Mouse (Mus musculus) hindbrain, embryonic 11.5 days (tissue): ENCODE data around the gene Nrxn3. TPM values are rescaled to one million over a fixed set of nuclear protein-coding genes. Genes with fewer than 3 reads are reported as not detected.
A peak's percentile ranks its signal among the peaks of the same experiment; 100 is the strongest.

Experiments
- ATAC-seq: fragments of 200-750 bp; cut with Nextera tagmentation; 2 replicates; pipeline ENCODE4 v1.8.0; 2017; ENCODE audit warnings: mild to moderate bottlenecking, moderate TSS enrichment, moderate library complexity; ENCODE audit not compliant: low FRiP score
- DNase-seq: peaks from one replicate; pipeline ENCODE4 v3.0.0-alpha.2; 2015; ENCODE audit warnings: low spot score
- H3K27ac ChIP-seq: fragments of 300-500 bp; sonication (generic); 2 replicates; pipeline ENCODE4 v1.5.1; 2014; ENCODE audit warnings: mild to moderate bottlenecking, low read depth, low read length
- H3K27me3 ChIP-seq: fragments of 300-500 bp; sonication (generic); 2 replicates; pipeline ENCODE4 v1.6.1; 2014; ENCODE audit warnings: mild to moderate bottlenecking, low read length, moderate library complexity, mixed read lengths; ENCODE audit not compliant: control insufficient read depth, insufficient read depth
- H3K36me3 ChIP-seq: fragments of 300-500 bp; sonication (generic); 2 replicates; pipeline ENCODE4 v1.6.1; 2014; ENCODE audit warnings: mild to moderate bottlenecking, low read length, moderate library complexity, mixed read lengths; ENCODE audit not compliant: control insufficient read depth, insufficient read depth
- H3K4me1 ChIP-seq: fragments of 300-500 bp; sonication (generic); replicated peaks from 2 replicates; pipeline ENCODE4 v1.6.1; 2014; ENCODE audit warnings: low read length, mixed read lengths; ENCODE audit not compliant: control insufficient read depth, insufficient read depth
- H3K4me2 ChIP-seq: fragments of 300-500 bp; sonication (generic); replicated peaks from 2 replicates; pipeline ENCODE4 v1.6.1; 2014; ENCODE audit warnings: mild to moderate bottlenecking, low read depth, low read length
- H3K4me3 ChIP-seq: fragments of 300-500 bp; sonication (generic); 2 replicates; pipeline ENCODE4 v1.5.1; 2014; ENCODE audit warnings: low read depth, low read length
- H3K9ac ChIP-seq: fragments of 300-500 bp; sonication (generic); 2 replicates; pipeline ENCODE4 v1.6.1; 2014; ENCODE audit warnings: low read depth, low read length
- H3K9me3 ChIP-seq: fragments of 300-500 bp; sonication (generic); 2 replicates; pipeline ENCODE4 v1.6.1; 2016; ENCODE audit warnings: low read length; ENCODE audit not compliant: control insufficient read depth
- WGBS: fragments of 180-500 bp; shearing (Covaris S2); extraction: QIAGEN DNeasy Blood & Tissue Kit; methylation state at CpG from one replicate; pipeline ENCODE4 v1.1.7; 2014; 5-methylcytosine and 5-hydroxymethylcytosine counted together
- polyA plus RNA-seq: library from polyadenylated mRNA; unstranded; fragments of >200 nt; fragmentation: Nextera tagmentation; extraction: Ambion mirVana; gene quantifications from 2 replicates; pipeline ENCODE4 v1.2.1, GENCODE M21; 2014

The Nrxn3 gene
- polyA plus RNA-seq, 1 experiment from 2014 or later: 52.4 TPM

DNA sequence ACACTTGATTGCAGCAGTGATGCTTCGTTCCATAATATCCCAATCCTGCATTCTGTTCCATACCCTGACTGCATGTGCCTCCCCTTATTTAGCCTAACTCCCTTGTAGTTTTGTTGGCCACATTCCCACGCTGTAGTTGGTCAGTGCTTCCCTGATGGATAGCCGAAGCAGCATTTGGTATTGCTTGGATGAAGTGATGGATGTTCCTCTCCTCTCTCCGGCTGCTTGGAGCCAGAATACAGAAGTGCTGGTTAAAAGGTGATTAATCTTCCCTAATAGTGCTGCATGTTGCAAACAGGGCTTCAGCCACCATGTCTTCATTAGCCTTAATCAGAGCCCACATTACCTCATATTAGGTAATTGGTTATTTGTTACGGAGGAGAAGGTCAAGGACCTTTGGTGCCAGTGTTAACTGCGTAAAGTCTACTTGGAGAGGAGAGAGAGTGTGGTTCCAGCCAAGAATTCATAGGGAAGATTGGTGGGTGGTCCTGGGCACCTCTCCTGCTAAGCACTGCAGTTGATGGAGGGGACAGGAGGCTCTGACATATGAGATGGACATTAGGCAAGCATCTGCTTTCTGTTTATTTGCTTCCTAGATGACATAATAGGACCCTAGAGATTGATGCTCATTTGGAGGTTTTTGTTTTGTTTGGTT is 846.2 kb downstream of the Nrxn3 start:
- DNase-seq (peak; percentile 14), ATAC-seq (peak; percentile 57)
- H3K4me1 ChIP-seq: no peaks in the 10 kb centered on the region
- H3K27ac ChIP-seq: no peak overlapping the region
- H3K4me2 ChIP-seq: no peak overlapping the region
- H3K9ac ChIP-seq: no peak overlapping the region
- no peak overlapping the region for H3K4me3 ChIP-seq
- no peaks in the 10 kb centered on the region for H3K27me3 ChIP-seq
- H3K9me3 ChIP-seq: no peaks in the 10 kb centered on the region
- H3K36me3 ChIP-seq: no peaks in the 10 kb centered on the region
- WGBS: 63% methylated on average over 6 of the region's 6 CpGs

DNA sequence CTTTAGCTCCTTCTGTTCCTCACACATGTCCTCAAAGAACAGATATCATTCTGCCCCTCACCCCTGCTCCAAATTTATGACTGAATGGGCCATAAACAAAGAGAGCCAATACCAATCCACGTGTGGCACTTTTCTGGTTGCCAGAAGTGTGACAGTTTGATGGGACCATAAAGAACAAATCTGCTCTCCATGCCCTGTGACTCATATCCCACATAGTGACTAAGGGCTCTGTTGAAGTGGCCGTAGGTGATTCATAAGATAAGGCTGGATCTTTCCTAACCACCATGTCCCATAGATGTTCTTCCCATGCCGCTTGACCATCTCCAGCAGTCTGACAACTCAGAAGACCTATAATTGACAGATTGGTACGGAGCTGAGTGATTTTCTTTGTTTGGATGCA is 869.8 kb downstream of the Nrxn3 start:
- DNase-seq (no peak), ATAC-seq (no peak)
- Histone ChIP-seq H3K9me3 (no peaks in the 10 kb centered on the region), H3K9ac (no peak overlapping the region), H3K4me2 (no peak overlapping the region), H3K4me3 (no peak overlapping the region), H3K4me1 (no peaks in the 10 kb centered on the region), H3K36me3 (no peaks in the 10 kb centered on the region), H3K27ac (no peak overlapping the region), H3K27me3 (no peaks in the 10 kb centered on the region)
- WGBS: 82% methylated on average over 4 of the region's 4 CpGs

DNA sequence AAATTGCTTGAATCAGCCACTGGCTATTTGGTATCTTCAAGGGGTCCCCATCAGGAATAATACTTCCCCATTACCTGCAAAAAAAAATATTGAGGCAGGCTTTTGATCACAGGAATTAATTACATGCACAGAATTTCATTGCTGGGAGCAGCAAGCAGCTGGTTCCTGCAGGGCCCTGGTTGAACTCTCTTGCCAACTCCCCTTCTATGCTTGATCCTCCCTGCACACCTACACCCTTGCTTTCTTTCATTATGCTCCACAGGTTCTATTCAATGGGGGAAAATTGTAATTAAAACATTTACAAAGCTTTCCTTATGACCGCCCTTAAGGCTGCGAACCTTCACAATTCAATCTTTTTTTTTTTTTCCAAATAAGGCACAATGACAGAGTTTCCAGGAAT is 891.0 kb downstream of the Nrxn3 start:
- Histone ChIP-seq H3K27me3 (no peaks in the 10 kb centered on the region), H3K4me2 (no peak overlapping the region), H3K9ac (no peak overlapping the region), H3K9me3 (no peaks in the 10 kb centered on the region), H3K27ac (no peak overlapping the region), H3K4me1 (no peaks in the 10 kb centered on the region), H3K36me3 (no peaks in the 10 kb centered on the region), H3K4me3 (no peak overlapping the region)
- DNase-seq (no peak), ATAC-seq (no peak)
- WGBS: 54% methylated on average over 2 of the region's 2 CpGs

DNA sequence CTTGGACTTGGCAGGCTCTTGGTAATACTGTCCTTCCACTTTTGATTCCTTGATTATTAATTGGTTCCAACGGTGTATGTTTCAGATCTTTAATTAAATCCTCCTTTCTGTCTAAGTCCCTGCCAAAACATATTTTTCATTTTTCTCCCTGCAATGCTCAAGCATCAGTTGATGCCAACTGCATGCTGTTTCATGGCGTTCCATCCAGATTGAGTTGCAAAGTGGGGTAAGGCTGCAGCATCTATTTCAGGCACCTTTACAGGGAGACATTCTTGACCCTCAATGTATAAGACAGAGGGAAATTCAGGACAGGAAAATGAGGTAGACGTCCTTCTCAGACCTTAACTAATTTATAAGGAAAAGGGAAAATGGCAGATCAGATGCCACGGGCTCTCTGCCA is 903.1 kb downstream of the Nrxn3 start:
- no peak overlapping the region for H3K4me3 ChIP-seq
- ATAC-seq: no peak
- 86% methylated on average over 4 of the region's 4 CpGs for WGBS

DNA sequence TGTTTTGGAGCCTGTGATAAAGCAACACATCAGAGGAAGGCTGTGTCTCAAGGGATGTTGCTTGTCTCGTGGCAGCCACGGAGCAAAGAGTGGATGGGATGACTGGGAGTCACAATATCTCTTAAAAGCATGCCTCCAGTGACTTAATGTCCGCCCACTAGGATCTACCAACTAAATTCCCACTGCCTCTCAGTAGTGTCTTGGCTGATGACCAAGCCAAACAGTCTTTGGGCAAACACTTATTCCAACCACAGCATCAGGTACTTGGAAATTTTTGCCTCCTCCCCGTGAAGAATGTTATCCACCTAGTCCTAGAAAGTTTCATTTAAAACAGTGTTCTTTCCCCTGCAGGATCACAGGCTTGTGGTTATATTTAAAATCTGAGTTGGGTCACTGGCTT is 917.4 kb downstream of the Nrxn3 start:
- H3K27me3 ChIP-seq: no peaks in the 10 kb centered on the region
- no peaks in the 10 kb centered on the region for H3K4me1 ChIP-seq
- H3K9me3 ChIP-seq: no peaks in the 10 kb centered on the region
- 71% methylated on average over 4 of the region's 4 CpGs for WGBS
- no peak overlapping the region for H3K4me2 ChIP-seq
- H3K27ac ChIP-seq: no peak overlapping the region
- no peak overlapping the region for H3K4me3 ChIP-seq
- DNase-seq: no peak
- no peaks in the 10 kb centered on the region for H3K36me3 ChIP-seq
- no peak overlapping the region for H3K9ac ChIP-seq
- ATAC-seq: no peak

More for the DNA sequence above, 903.1 kb downstream of the Nrxn3 start:
- no peaks in the 10 kb centered on the region for H3K9me3 ChIP-seq
- no peaks in the 10 kb centered on the region for H3K4me1 ChIP-seq
- no peak overlapping the region for H3K9ac ChIP-seq
- H3K27me3 ChIP-seq: no peaks in the 10 kb centered on the region
- H3K27ac ChIP-seq: no peak overlapping the region
- no peak for DNase-seq
- no peaks in the 10 kb centered on the region for H3K36me3 ChIP-seq
- H3K4me2 ChIP-seq: no peak overlapping the region

DNA sequence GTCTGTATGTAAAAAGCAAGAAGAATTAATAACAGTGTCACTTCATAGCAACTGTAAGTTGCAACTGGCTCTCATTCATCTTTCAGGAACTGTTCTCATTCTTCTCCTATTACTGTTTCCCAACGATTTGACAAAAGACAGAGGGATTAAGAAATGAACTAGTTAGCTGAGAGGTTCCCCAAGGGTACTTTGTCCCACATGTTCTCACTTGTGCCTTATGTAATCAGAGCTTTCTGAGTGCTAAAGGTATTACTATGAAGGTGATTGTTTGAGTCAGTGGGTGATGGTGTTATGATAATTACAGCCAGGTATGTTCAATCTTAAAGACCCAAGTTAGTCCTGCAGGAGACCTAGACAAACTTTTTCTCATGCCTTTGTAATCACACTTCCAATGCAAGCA is 918.8 kb downstream of the Nrxn3 start:
- WGBS: 36% methylated on average over 1 of the region's 1 CpGs
- Histone ChIP-seq H3K4me2 (no peak overlapping the region), H3K27ac (no peak overlapping the region), H3K9ac (no peak overlapping the region), H3K4me3 (no peak overlapping the region), H3K36me3 (no peaks in the 10 kb centered on the region), H3K4me1 (no peaks in the 10 kb centered on the region), H3K27me3 (no peaks in the 10 kb centered on the region), H3K9me3 (no peaks in the 10 kb centered on the region)
- no peak for ATAC-seq
- no peak for DNase-seq

DNA sequence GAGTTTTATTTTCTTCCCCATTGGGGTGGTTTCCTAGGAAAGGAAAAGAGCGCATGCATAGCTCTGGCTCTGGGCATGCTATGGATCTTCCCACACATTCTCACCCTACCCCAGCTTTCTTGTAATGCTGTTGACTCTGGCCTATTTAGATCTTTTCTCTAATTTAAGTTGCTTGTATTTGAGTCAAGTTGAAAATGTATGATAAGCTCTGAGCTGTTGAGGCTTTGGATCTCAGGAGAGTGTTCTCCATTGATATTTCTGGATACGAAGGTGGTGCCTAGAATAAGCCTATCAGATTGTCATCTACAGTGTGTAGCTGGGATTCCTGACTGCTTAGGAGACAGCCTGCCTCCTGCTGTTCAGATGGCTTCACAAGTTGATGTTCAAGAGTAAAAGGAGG is 930.5 kb downstream of the Nrxn3 start:
- Histone ChIP-seq H3K9me3 (no peaks in the 10 kb centered on the region), H3K4me3 (no peak overlapping the region), H3K27ac (no peak overlapping the region), H3K4me1 (no peaks in the 10 kb centered on the region), H3K4me2 (no peak overlapping the region), H3K9ac (no peak overlapping the region), H3K27me3 (no peaks in the 10 kb centered on the region), H3K36me3 (no peaks in the 10 kb centered on the region)
- WGBS: 92% methylated on average over 2 of the region's 2 CpGs
- ATAC-seq (no peak), DNase-seq (no peak)

DNA sequence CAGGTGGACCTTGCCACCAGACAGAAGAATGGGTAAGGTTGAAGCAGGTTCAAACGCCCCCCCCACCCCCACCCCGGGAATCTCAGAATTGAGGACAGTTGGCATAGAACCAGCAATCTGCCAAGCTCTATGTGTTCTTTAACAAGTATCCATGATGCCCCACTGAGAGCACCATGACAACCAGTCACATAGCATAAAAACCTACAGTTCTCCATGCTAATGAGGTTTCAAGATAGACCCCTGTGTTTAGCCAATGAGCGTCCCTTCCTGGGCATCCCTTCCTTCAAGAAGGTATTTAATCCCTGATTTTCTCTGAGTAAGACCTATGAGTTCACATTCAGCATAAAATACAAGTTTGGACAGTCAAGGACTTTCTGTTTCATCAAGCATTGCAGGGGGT is 938.5 kb downstream of the Nrxn3 start:
- no peak for DNase-seq
- Histone ChIP-seq H3K36me3 (no peaks in the 10 kb centered on the region), H3K4me1 (no peaks in the 10 kb centered on the region), H3K27me3 (no peaks in the 10 kb centered on the region), H3K9ac (no peak overlapping the region), H3K9me3 (no peaks in the 10 kb centered on the region), H3K4me3 (no peak overlapping the region), H3K4me2 (no peak overlapping the region), H3K27ac (no peak overlapping the region)
- peak; percentile 77; the same call in 1 of the 2 replicates for ATAC-seq
- WGBS: 57% methylated on average over 3 of the region's 3 CpGs

DNA sequence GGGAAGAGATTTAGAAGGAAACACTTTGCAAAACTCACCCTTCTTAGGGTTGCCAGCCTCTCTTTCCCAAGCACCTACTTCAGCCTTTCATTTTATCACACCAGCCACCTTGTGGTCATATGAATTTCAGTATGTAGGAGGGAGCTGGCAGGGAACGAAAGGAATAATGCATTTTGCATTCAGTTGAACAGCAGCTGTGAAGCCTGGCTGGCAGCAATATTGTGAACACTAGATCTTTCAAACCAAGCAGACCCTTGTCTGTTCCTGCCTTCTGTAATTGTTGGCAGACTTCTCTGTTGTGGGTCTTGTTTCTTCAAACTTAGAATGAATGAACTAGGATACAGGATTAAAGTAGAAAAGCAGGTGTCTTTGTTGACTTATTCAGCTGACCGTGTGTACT is 946.2 kb downstream of the Nrxn3 start:
- Histone ChIP-seq H3K36me3 (no peaks in the 10 kb centered on the region), H3K4me3 (no peak overlapping the region), H3K27ac (no peak overlapping the region), H3K4me1 (no peaks in the 10 kb centered on the region), H3K9ac (no peak overlapping the region), H3K27me3 (no peaks in the 10 kb centered on the region), H3K4me2 (no peak overlapping the region), H3K9me3 (no peaks in the 10 kb centered on the region)
- whole genome bisulfite sequencing: 79% methylated on average over 2 of the region's 2 CpGs
- no peak for ATAC-seq
- no peak for DNase-seq
